Mouse (Mus musculus) stomach, embryonic 14.5 days (tissue): ENCODE data around the gene Pear1. TPM values are rescaled to one million over a fixed set of nuclear protein-coding genes. Genes with fewer than 3 reads are reported as not detected.

Source experiments
- ATAC-seq: fragments of 200-750 bp; cut with Nextera tagmentation; 2 replicates; pipeline ENCODE4 v1.8.0; 2017; ENCODE audit warnings: low read depth, moderate TSS enrichment; ENCODE audit not compliant: insufficient number of reproducible peaks, insufficient read depth, low FRiP score
- H3K27ac ChIP-seq: fragments of 300-500 bp; sonication (generic); 2 replicates; pipeline ENCODE4 v1.5.1; 2014; ENCODE audit warnings: mild to moderate bottlenecking, low read length, moderate library complexity, mixed read lengths
- H3K27me3 ChIP-seq: fragments of 300-500 bp; sonication (generic); 2 replicates; pipeline ENCODE4 v1.6.1; 2014; ENCODE audit warnings: low read length, control low read depth, mixed read lengths; ENCODE audit not compliant: control insufficient read depth, insufficient read depth
- H3K36me3 ChIP-seq: fragments of 300-500 bp; sonication (generic); 2 replicates; pipeline ENCODE4 v1.6.1; 2014; ENCODE audit warnings: mild to moderate bottlenecking, control low read depth, low read length, moderate library complexity, mixed read lengths; ENCODE audit not compliant: control insufficient read depth, insufficient read depth
- H3K4me1 ChIP-seq: fragments of 300-500 bp; sonication (generic); 2 replicates; pipeline ENCODE4 v1.6.1; 2014; ENCODE audit warnings: low read length, control low read depth, mixed read lengths; ENCODE audit not compliant: control insufficient read depth, insufficient read depth
- H3K4me2 ChIP-seq: fragments of 300-500 bp; sonication (generic); replicated peaks from 2 replicates; pipeline ENCODE4 v1.6.1; 2014; ENCODE audit warnings: low read depth, low read length, control low read depth
- H3K4me3 ChIP-seq: fragments of 300-500 bp; sonication (generic); 2 replicates; pipeline ENCODE4 v1.5.1; 2014; ENCODE audit warnings: low read depth, low read length, control low read depth
- H3K9ac ChIP-seq: fragments of 300-500 bp; sonication (generic); replicated peaks from 2 replicates; pipeline ENCODE4 v1.6.1; 2014; ENCODE audit warnings: low read depth, mild to moderate bottlenecking, control low read depth, low read length, moderate library complexity, mixed read lengths
- H3K9me3 ChIP-seq: fragments of 300-500 bp; sonication (generic); 2 replicates; pipeline ENCODE4 v1.6.1; 2016; ENCODE audit warnings: low read depth, low read length, control low read depth; ENCODE audit not compliant: control insufficient read depth
- WGBS: fragments of 180-500 bp; shearing (Covaris S2); extraction: QIAGEN DNeasy Blood & Tissue Kit; methylation state at CpG from one replicate; pipeline ENCODE4 v1.1.7; 2014; 5-methylcytosine and 5-hydroxymethylcytosine counted together
- polyA plus RNA-seq: library from polyadenylated mRNA; unstranded; fragments of >200 nt; fragmentation: Nextera tagmentation; extraction: Ambion mirVana; gene quantifications from 2 replicates; pipeline ENCODE4 v1.2.1, GENCODE M21; 2014

Gene Pear1
- polyA plus RNA-seq, 1 experiment from 2014 or later: 25.4 TPM

GRCm38 (mm10) chr3:87767764-87768163 lies 56.3 kb downstream of the Pear1 start:
- H3K27ac ChIP-seq: peak overlapping the region; percentile 78; the same call in 1 of the 2 replicates
- no peaks in the 10 kb centered on the region for H3K9me3 ChIP-seq
- H3K4me1 ChIP-seq: peaks cover 37% of the 10 kb centered on the region
- H3K4me2 ChIP-seq: peak overlapping the region; percentile 56
- H3K9ac ChIP-seq: 0 out of 2 replicates have a peak overlapping the region, but pooled peaks have one; percentile 18
- H3K4me3 ChIP-seq: peak overlapping the region; percentile 49
- H3K36me3 ChIP-seq: no peaks in the 10 kb centered on the region
- 81% methylated on average over 8 of the region's 8 CpGs for WGBS
- no peak for ATAC-seq
- H3K27me3 ChIP-seq: no peaks in the 10 kb centered on the region

- Histone ChIP-seq H3K27ac (peak overlapping the region; percentile 95; the same call in 1 of the 2 replicates), H3K4me2 (no peak overlapping the region), H3K4me3 (no peak overlapping the region), H3K9me3 (no peaks in the 10 kb centered on the region), H3K9ac (no peak overlapping the region), H3K4me1 (peaks cover 41% of the 10 kb centered on the region), H3K27me3 (no peaks in the 10 kb centered on the region), H3K36me3 (no peaks in the 10 kb centered on the region)
- WGBS: 84% methylated on average over 3 of the region's 3 CpGs
- ATAC-seq: no peak
Measured at GRCm38 (mm10) chr3:87766284-87766667, 57.8 kb downstream of the Pear1 start.

GRCm38 (mm10) chr3:87765631-87766283 lies 58.3 kb downstream of the Pear1 start:
- H3K36me3 ChIP-seq: no peaks in the 10 kb centered on the region
- peak overlapping the region; percentile 95 for H3K27ac ChIP-seq
- peak overlapping the region; percentile 37; the same call in 1 of the 2 replicates for H3K4me2 ChIP-seq
- no peak overlapping the region for H3K4me3 ChIP-seq
- no peaks in the 10 kb centered on the region for H3K9me3 ChIP-seq
- H3K9ac ChIP-seq: no peak overlapping the region
- 85% methylated on average over 5 of the region's 5 CpGs for WGBS
- no peaks in the 10 kb centered on the region for H3K27me3 ChIP-seq
- peaks cover 41% of the 10 kb centered on the region for H3K4me1 ChIP-seq
- no peak for ATAC-seq

DNA sequence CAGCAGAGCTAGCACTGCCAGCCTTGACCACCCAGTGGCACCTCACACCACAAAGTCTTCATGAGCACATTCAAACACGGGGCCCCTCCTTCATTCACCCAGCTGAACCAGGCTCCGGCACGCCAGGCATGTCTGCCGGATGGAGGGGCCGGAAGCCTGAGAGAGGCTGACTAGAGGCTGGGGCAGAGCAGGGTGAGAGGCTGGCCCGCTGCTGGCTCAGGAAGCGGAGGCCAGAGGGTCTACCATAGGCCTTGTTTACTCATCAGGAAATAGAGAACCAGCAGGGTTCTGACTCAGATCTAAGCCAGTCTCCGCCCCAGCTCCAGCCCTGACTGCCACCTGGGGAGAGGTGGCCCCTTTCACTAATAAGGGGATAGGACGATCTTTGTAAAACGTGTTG lies 59.0 kb downstream of the Pear1 start:
- no peak overlapping the region for H3K4me3 ChIP-seq

DNA sequence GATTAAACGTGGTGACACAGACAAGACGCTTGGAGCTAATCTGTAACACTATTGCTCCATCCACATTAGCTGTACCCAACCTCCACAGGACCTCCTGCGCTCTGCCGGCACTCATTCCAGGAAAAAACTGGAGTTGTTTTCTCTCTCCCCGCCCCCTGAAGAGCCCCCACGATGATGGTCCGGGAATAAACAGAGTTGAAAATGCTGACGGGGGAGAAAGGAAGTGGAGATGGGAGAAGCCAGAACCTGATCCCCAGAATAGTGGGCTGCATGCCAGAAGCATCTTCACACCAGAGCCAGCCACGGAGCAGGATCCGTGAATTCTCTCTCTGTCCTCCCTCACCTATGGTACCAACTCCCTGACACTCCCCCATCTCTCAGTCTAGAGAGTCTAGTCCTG lies 59.6 kb downstream of the Pear1 start:
- Histone ChIP-seq H3K27ac (peak overlapping the region; percentile 95), H3K36me3 (peaks cover 3% of the 10 kb centered on the region), H3K9me3 (no peaks in the 10 kb centered on the region), H3K4me1 (peaks cover 41% of the 10 kb centered on the region), H3K9ac (no peak overlapping the region; the same call in 1 of the 2 replicates), H3K27me3 (no peaks in the 10 kb centered on the region), H3K4me2 (peak overlapping the region; percentile 37), H3K4me3 (peak overlapping the region; percentile 11; the same call in 1 of the 2 replicates)
- ATAC-seq: peak; percentile 3; the same call in 1 of the 2 replicates
- WGBS: 15% methylated on average over 10 of the region's 10 CpGs

More for the DNA sequence above, 59.0 kb downstream of the Pear1 start:
- no peak; the same call in 1 of the 2 replicates for ATAC-seq
- Histone ChIP-seq H3K36me3 (no peaks in the 10 kb centered on the region), H3K27me3 (no peaks in the 10 kb centered on the region), H3K4me2 (peak overlapping the region; percentile 37), H3K9ac (no peak overlapping the region), H3K9me3 (no peaks in the 10 kb centered on the region), H3K27ac (peak overlapping the region; percentile 95), H3K4me1 (peaks cover 41% of the 10 kb centered on the region)
- 19% methylated on average over 10 of the region's 10 CpGs for WGBS

DNA sequence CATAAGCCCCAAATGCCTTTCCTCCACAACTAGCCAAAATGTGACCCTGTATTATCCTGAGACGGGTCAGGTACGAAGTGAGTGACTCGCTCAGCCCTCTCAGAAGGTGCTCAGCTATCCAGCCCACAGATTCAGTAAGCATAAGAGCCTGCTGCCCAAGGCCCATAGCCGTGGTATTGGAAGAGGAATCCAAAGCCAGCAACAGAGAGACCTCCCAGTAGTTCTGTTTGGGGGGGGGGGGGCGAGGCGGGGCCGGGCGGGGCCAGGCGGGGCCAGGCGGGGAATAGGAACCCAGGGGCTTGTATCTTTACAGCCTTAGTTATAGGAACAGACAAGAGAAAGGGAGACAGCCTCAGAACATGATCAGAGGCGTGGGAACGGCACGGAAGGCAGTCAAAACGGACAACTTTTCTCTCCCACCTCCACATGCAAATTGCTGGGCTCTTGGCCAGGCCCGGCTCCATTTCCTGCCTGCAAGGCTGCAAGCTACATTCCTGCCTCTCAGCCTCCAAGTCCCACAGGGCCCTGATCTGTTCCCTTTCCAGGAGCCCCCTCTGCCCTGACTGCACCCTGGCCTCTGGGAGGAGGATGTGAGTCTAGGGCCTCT lies 60.3 kb downstream of the Pear1 start:
- ATAC-seq: peak; percentile 65
- peak overlapping the region; percentile 95 for H3K27ac ChIP-seq
- H3K9ac ChIP-seq: no peak overlapping the region; the same call in 1 of the 2 replicates
- peaks cover 42% of the 10 kb centered on the region for H3K4me1 ChIP-seq
- peaks cover 3% of the 10 kb centered on the region for H3K36me3 ChIP-seq
- 22% methylated on average over 9 of the region's 15 CpGs for WGBS
- no peaks in the 10 kb centered on the region for H3K27me3 ChIP-seq
- peak overlapping the region; percentile 11; the same call in 1 of the 2 replicates for H3K4me3 ChIP-seq
- H3K4me2 ChIP-seq: peak overlapping the region; percentile 37
- H3K9me3 ChIP-seq: no peaks in the 10 kb centered on the region

DNA sequence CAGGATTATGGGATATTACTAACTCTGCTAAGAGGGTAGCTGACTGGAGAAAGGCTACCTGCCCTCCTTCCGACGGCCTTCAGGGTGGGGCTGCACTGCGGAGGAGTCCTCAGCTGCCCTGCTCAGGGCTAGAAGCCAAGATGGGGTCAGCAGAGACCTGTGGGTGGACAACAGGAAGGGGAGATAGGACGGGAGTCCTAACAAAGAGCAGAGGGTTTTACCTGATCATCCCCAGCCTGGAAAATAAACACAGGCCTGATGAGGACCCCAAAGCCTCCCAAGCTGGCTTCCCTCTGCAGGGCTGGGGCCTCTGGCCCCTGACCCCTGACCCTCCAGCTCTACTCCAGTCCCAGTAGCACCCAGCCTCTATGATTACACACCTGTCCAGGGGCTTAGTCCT lies 60.9 kb downstream of the Pear1 start:
- Histone ChIP-seq H3K4me3 (no peak overlapping the region), H3K4me1 (peaks cover 44% of the 10 kb centered on the region), H3K4me2 (peak overlapping the region; percentile 37), H3K27ac (peak overlapping the region; percentile 95), H3K36me3 (peaks cover 3% of the 10 kb centered on the region), H3K27me3 (no peaks in the 10 kb centered on the region), H3K9ac (no peak overlapping the region; the same call in 1 of the 2 replicates), H3K9me3 (no peaks in the 10 kb centered on the region)
- ATAC-seq: no peak
- 39% methylated on average over 4 of the region's 4 CpGs for WGBS

- ATAC-seq: no peak
- Histone ChIP-seq H3K9me3 (no peaks in the 10 kb centered on the region), H3K27me3 (no peaks in the 10 kb centered on the region), H3K27ac (no peak overlapping the region), H3K9ac (no peak overlapping the region), H3K4me2 (no peak overlapping the region), H3K36me3 (peaks cover 3% of the 10 kb centered on the region), H3K4me1 (peaks cover 33% of the 10 kb centered on the region), H3K4me3 (no peak overlapping the region)
- WGBS: 67% methylated on average over 20 of the region's 20 CpGs
Measured at GRCm38 (mm10) chr3:87761408-87762375, 62.4 kb downstream of the Pear1 start.
